Mouse (Mus musculus) limb, embryonic 15.5 days (tissue): Measurements from ENCODE around the gene Psmb9. TPM values are rescaled to one million over a fixed set of nuclear protein-coding genes. Genes with fewer than 3 reads are reported as not detected.

ENCODE experiments used
- ATAC-seq: fragments of 200-750 bp; cut with Nextera tagmentation; 2 replicates; pipeline ENCODE4 v1.8.0; 2017; ENCODE audit warnings: low read depth, moderate TSS enrichment; ENCODE audit not compliant: insufficient number of reproducible peaks, low FRiP score, low TSS enrichment
- H3K27ac ChIP-seq: fragments of 300-500 bp; sonication (generic); 2 replicates; pipeline ENCODE4 v1.5.1; 2015; ENCODE audit warnings: moderate library complexity, mild to moderate bottlenecking, inconsistent platforms
- H3K27me3 ChIP-seq: fragments of 300-500 bp; sonication (generic); 2 replicates; pipeline ENCODE4 v1.6.1; 2015; ENCODE audit warnings: inconsistent platforms
- H3K36me3 ChIP-seq: fragments of 300-500 bp; sonication (generic); 2 replicates; pipeline ENCODE4 v1.6.1; 2015; ENCODE audit warnings: inconsistent platforms
- H3K4me1 ChIP-seq: fragments of 300-500 bp; sonication (generic); 2 replicates; pipeline ENCODE4 v1.6.1; 2015; ENCODE audit warnings: inconsistent platforms
- H3K4me2 ChIP-seq: fragments of 300-500 bp; sonication (generic); 2 replicates; pipeline ENCODE4 v1.6.1; 2015; ENCODE audit warnings: mild to moderate bottlenecking, inconsistent platforms
- H3K4me3 ChIP-seq: fragments of 300-500 bp; sonication (generic); 2 replicates; pipeline ENCODE4 v1.5.1; 2015; ENCODE audit warnings: mild to moderate bottlenecking, inconsistent platforms
- H3K9ac ChIP-seq: fragments of 300-500 bp; sonication (generic); 2 replicates; pipeline ENCODE4 v1.6.1; 2015; ENCODE audit warnings: inconsistent platforms
- H3K9me3 ChIP-seq: fragments of 300-500 bp; sonication (generic); 2 replicates; pipeline ENCODE4 v1.6.1; 2016; ENCODE audit warnings: inconsistent platforms
- WGBS: fragments of 180-500 bp; shearing (Covaris S2); methylation state at CpG from one replicate; pipeline ENCODE4 v1.1.7; 2015; 5-methylcytosine and 5-hydroxymethylcytosine counted together
- polyA plus RNA-seq: library from polyadenylated mRNA; unstranded; fragments of >200 nt; fragmentation: Nextera tagmentation; extraction: Ambion mirVana; gene quantifications from 2 replicates; pipeline ENCODE4 v1.2.1, GENCODE M21; 2015

The Psmb9 gene
- polyA plus RNA-seq, 1 experiment from 2014 or later, result 3.4 TPM

GRCm38 (mm10) chr17:34196491-34196890 is 8.9 kb upstream of the Psmb9 start:
- Histone ChIP-seq H3K36me3 (no peaks in the 10 kb centered on the region), H3K9me3 (no peaks in the 10 kb centered on the region), H3K4me3 (no peak overlapping the region), H3K4me2 (no peak overlapping the region), H3K9ac (no peak overlapping the region), H3K27me3 (peaks cover 88% of the 10 kb centered on the region), H3K4me1 (peaks cover 17% of the 10 kb centered on the region), H3K27ac (no peak overlapping the region)
- no peak for ATAC-seq
- 40% methylated on average over 12 of the region's 12 CpGs for WGBS

- peaks cover 92% of the 10 kb centered on the region for H3K27me3 ChIP-seq
Measured at GRCm38 (mm10) chr17:34194723-34195122, 7.2 kb upstream of the Psmb9 start.

GRCm38 (mm10) chr17:34193468-34193867 is 5.9 kb upstream of the Psmb9 start:
- no peaks in the 10 kb centered on the region for H3K36me3 ChIP-seq
- WGBS, result 48% methylated on average over 8 of the region's 8 CpGs
- no peaks in the 10 kb centered on the region for H3K9me3 ChIP-seq
- peaks cover 91% of the 10 kb centered on the region for H3K27me3 ChIP-seq
- H3K27ac ChIP-seq, result no peak overlapping the region
- no peak overlapping the region for H3K4me2 ChIP-seq
- ATAC-seq, result no peak
- H3K4me3 ChIP-seq, result no peak overlapping the region
- H3K4me1 ChIP-seq, result peaks cover 17% of the 10 kb centered on the region
- H3K9ac ChIP-seq, result no peak overlapping the region

More at GRCm38 (mm10) chr17:34194723-34195122, 7.2 kb upstream of the Psmb9 start:
- Histone ChIP-seq H3K9me3 (no peaks in the 10 kb centered on the region), H3K36me3 (no peaks in the 10 kb centered on the region), H3K4me3 (no peak overlapping the region), H3K9ac (no peak overlapping the region), H3K4me1 (peaks cover 17% of the 10 kb centered on the region), H3K4me2 (no peak overlapping the region), H3K27ac (no peak overlapping the region)
- WGBS, result 92% methylated on average over 4 of the region's 4 CpGs
- ATAC-seq, result no peak

- ATAC-seq, result no peak
- Histone ChIP-seq H3K9me3 (no peaks in the 10 kb centered on the region), H3K4me2 (no peak overlapping the region), H3K4me3 (no peak overlapping the region), H3K4me1 (peaks cover 16% of the 10 kb centered on the region), H3K36me3 (no peaks in the 10 kb centered on the region), H3K27me3 (peaks cover 90% of the 10 kb centered on the region), H3K27ac (no peak overlapping the region), H3K9ac (no peak overlapping the region)
- WGBS, result 26% methylated on average over 16 of the region's 16 CpGs
Measured at GRCm38 (mm10) chr17:34192852-34193251, 5.3 kb upstream of the Psmb9 start.

- Histone ChIP-seq H3K36me3 (no peaks in the 10 kb centered on the region), H3K9me3 (no peaks in the 10 kb centered on the region), H3K27me3 (peaks cover 75% of the 10 kb centered on the region), H3K4me1 (peaks cover 18% of the 10 kb centered on the region), H3K27ac (no peak overlapping the region), H3K9ac (no peak overlapping the region), H3K4me2 (no peak overlapping the region), H3K4me3 (no peak overlapping the region)
- no peak for ATAC-seq
- WGBS, result 68% methylated on average over 6 of the region's 6 CpGs
Measured at GRCm38 (mm10) chr17:34188986-34189385, 1.4 kb upstream of the Psmb9 start.

- Histone ChIP-seq H3K9ac (peak overlapping the region; percentile 60), H3K4me2 (peak overlapping the region; percentile 93), H3K9me3 (no peaks in the 10 kb centered on the region), H3K27ac (peak overlapping the region; percentile 83), H3K36me3 (no peaks in the 10 kb centered on the region), H3K4me3 (peak overlapping the region; percentile 50), H3K4me1 (peaks cover 18% of the 10 kb centered on the region), H3K27me3 (peaks cover 75% of the 10 kb centered on the region)
- no peak for ATAC-seq
- 2% methylated on average over 20 of the region's 20 CpGs for WGBS
Measured at GRCm38 (mm10) chr17:34188010-34188409, 446 bp upstream of the Psmb9 start.

- H3K27me3 ChIP-seq, result peaks cover 63% of the 10 kb centered on the region
- H3K9me3 ChIP-seq, result no peaks in the 10 kb centered on the region
- ATAC-seq, result no peak
- no peak overlapping the region for H3K27ac ChIP-seq
- no peak overlapping the region for H3K9ac ChIP-seq
- H3K4me3 ChIP-seq, result peak overlapping the region; percentile 50
- peaks cover 15% of the 10 kb centered on the region for H3K4me1 ChIP-seq
- 3% methylated on average over 14 of the region's 14 CpGs for WGBS
- H3K4me2 ChIP-seq, result peak overlapping the region; percentile 93
- H3K36me3 ChIP-seq, result no peaks in the 10 kb centered on the region
Measured at GRCm38 (mm10) chr17:34186885-34187260, 691 bp downstream of the Psmb9 start.

- H3K27ac ChIP-seq, result no peak overlapping the region
- H3K4me3 ChIP-seq, result no peak overlapping the region
- H3K36me3 ChIP-seq, result no peaks in the 10 kb centered on the region
- ATAC-seq, result no peak
- H3K27me3 ChIP-seq, result peaks cover 52% of the 10 kb centered on the region
- no peaks in the 10 kb centered on the region for H3K9me3 ChIP-seq
- H3K9ac ChIP-seq, result no peak overlapping the region
- H3K4me1 ChIP-seq, result peaks cover 15% of the 10 kb centered on the region
- WGBS, result 90% methylated on average over 9 of the region's 9 CpGs
- no peak overlapping the region for H3K4me2 ChIP-seq
Measured at GRCm38 (mm10) chr17:34185526-34185925, 2.0 kb downstream of the Psmb9 start.

- H3K36me3 ChIP-seq, result no peaks in the 10 kb centered on the region
- H3K4me1 ChIP-seq, result peaks cover 15% of the 10 kb centered on the region
- H3K4me3 ChIP-seq, result no peak overlapping the region
- peaks cover 35% of the 10 kb centered on the region for H3K27me3 ChIP-seq
- no peak overlapping the region for H3K27ac ChIP-seq
- 72% methylated on average over 15 of the region's 15 CpGs for WGBS
- no peak for ATAC-seq
- no peak overlapping the region for H3K4me2 ChIP-seq
- H3K9me3 ChIP-seq, result no peaks in the 10 kb centered on the region
- H3K9ac ChIP-seq, result no peak overlapping the region
Measured at GRCm38 (mm10) chr17:34183564-34184219, 3.9 kb downstream of the Psmb9 start.

- no peaks in the 10 kb centered on the region for H3K9me3 ChIP-seq
- H3K4me2 ChIP-seq, result no peak overlapping the region
- no peak for ATAC-seq
- no peak overlapping the region for H3K4me3 ChIP-seq
- H3K27me3 ChIP-seq, result peaks cover 12% of the 10 kb centered on the region
- H3K4me1 ChIP-seq, result no peaks in the 10 kb centered on the region
- no peak overlapping the region for H3K9ac ChIP-seq
- no peaks in the 10 kb centered on the region for H3K36me3 ChIP-seq
- H3K27ac ChIP-seq, result no peak overlapping the region
- WGBS, result 61% methylated on average over 13 of the region's 13 CpGs
Measured at GRCm38 (mm10) chr17:34179913-34180859, 7.4 kb downstream of the Psmb9 start.

GRCm38 (mm10) chr17:34179019-34179418 is 8.5 kb downstream of the Psmb9 start:
- no peaks in the 10 kb centered on the region for H3K9me3 ChIP-seq
- no peak overlapping the region for H3K4me3 ChIP-seq
- H3K9ac ChIP-seq, result no peak overlapping the region
- peaks cover 10% of the 10 kb centered on the region for H3K27me3 ChIP-seq
- H3K27ac ChIP-seq, result no peak overlapping the region
- no peaks in the 10 kb centered on the region for H3K36me3 ChIP-seq
- WGBS, result 52% methylated on average over 6 of the region's 6 CpGs
- no peaks in the 10 kb centered on the region for H3K4me1 ChIP-seq
- no peak overlapping the region for H3K4me2 ChIP-seq
- ATAC-seq, result no peak

- no peak for ATAC-seq
- H3K4me2 ChIP-seq, result no peak overlapping the region
- H3K27ac ChIP-seq, result no peak overlapping the region
- no peaks in the 10 kb centered on the region for H3K36me3 ChIP-seq
- whole genome bisulfite sequencing, result 75% methylated on average over 4 of the region's 4 CpGs
- no peaks in the 10 kb centered on the region for H3K9me3 ChIP-seq
- peaks cover 3% of the 10 kb centered on the region; the same call in 1 of the 2 replicates for H3K27me3 ChIP-seq
- H3K4me1 ChIP-seq, result no peaks in the 10 kb centered on the region
- H3K4me3 ChIP-seq, result no peak overlapping the region
- no peak overlapping the region for H3K9ac ChIP-seq
Measured at GRCm38 (mm10) chr17:34177179-34177578, 10.4 kb downstream of the Psmb9 start.
